Mouse (Mus musculus): ENCODE measurements at regions not wholly inside any gene's neighbourhood (a gene's known extent, or its start where the extent isn't known, plus 50 kb on each side); places are given as distances from the start of the nearest gene placed in this dataset.

DNA sequence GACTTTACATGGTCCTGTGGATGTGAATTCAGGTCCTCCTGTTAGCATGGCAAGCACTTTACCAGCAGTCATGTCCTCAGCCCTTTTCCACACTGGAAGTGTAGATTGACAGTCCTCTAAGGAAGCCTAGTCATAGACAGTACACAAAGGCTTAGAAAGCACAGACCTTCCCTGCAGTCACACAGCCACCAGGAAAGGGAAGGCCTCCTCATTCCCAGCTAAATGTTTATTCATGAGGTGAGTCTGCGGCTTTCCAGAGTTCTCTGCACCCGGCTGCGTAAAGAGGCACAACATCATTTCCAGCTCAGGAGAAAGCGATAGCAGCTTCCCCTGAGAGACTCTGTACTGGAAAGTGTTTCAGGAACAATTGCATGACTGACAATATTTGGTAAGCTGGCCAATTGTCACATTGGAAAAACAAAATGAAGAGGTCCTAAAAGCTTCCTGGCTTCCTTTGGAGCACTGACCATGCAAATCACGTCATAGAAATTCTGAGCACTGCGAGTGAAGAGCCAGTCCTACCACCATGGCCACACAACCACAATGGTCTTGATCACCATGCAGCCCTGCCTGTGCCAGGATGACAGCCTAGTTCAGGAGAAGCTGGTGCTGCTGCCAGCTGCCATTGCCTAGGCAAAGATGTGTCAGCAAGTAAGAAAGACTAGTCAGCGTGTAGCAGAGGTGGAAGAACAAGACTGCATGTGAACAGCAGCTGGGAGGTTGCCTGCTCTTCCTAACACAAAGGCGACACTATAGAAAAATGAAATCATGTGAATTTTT lies 252.2 kb upstream of the Tbl1xr1 start:
- ATAC-seq: no peak

DNA sequence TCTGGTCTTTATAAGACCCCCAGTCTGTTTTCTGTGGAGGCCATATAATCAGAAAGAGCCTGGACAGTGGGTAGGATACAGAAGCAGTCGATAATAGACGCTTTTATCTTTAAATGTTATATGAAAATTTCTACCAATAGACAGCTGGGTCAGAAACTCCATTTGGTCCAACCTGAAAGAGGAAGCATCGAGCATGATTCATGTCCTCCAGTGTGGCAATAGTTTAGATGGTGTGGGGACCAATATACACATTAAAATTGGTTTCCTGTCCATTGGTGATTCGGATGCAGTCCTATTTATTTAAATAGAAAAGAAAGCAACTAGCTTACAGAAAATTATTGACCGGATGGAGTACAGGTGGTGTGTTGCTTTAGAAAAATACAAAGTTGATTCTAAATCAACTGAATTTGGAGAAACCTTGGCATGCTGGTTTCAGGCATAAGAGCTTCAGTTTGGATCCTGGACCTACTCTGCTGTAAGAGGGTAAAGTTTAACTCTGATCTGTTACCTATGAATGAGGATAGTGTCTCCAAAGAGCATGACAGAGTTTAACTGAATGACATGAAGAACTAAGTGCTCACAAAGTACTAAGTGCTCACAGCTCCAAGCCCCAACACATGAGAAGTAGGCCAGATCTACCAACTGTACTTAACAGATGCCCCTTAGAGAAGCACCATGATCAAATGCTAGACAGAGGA lies 251.4 kb upstream of the Tbl1xr1 start:
- ATAC-seq: no peak

DNA sequence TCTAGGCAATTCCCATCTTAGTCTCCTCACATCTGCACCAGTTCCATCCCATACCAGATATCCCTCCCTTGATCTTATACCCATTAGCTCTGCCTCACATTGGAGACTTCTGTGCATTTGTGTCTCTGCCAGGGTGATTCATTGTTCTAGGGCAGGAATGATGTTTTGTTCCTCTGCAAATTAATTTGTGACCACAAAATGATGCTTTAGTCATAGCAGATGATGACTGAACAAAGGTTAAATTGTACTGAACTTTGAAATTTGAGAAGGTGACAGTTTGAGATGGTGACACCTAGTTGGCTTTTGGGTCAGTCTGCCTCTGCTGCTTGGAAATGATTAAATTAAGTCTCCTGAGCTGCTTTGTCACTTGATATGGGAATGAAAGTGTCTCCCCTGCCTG lies 248.8 kb upstream of the Tbl1xr1 start:
- ATAC-seq: no peak

DNA sequence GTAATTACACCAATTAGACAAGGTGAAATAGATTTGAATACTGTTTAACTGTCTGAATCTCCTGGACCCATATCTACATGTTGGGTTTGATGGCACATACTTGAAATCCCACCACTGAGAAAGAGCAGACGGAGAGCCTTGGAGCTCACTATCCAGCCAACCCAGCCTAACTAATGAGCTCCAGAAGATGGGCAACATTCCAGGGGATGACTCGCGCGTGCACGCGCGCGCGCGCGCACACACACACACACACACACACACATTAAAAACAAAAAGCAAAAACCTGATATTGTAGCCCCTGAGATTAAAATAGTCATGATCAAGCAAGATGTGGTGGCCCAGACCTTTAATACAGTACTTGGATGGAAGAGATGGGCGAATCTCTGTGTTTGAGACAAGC lies 243.3 kb upstream of the Tbl1xr1 start:
- ATAC-seq: no peak

DNA sequence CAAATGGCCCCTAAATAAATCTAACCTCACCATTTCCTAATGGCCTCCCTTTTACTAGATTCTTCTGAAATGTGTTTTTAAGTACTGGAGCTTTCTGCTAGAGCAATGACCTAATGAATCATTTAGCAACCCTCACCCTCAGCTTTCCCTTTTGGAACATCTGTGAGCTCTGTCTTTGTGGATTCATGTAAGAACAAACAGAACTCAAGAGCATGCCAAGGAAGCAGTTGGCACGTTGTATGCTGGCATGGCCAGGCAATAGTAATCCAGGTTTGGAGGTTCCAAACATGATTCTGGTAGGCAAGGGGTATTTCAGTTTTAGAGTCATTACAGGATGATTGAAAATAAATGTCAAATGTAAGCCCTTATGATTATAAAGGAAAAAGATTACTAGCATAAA lies 240.9 kb upstream of the Tbl1xr1 start:
- no peak for ATAC-seq

DNA sequence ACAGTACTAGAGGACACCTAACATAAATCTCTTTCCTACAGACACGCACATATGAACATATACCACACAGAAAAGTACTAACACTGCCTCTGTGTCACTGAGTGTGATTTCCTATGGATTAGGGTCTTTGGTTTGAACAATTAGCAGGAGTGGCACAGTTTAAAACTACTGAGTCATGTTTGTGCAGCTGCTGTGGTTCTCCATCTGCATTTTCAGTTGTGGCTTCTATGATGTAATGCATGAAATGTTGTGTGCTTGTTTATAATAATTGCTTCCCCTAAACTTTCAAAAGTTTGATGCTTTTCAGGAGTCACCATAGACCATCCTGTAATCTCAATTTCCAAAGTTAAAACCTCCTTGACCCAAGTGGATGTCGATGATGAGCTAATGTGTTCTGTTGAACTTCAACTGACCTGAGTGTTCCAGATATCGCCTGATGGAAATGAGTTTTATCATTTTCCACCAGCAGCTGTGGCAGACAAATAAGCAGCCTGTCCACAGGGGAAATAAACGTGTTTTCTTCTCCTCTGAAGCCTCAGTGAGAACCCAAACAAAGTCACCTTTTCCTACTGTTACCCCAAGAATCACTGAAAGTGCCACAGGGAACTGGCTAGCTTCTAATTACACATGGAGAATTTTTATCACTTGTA lies 239.0 kb upstream of the Tbl1xr1 start:
- ATAC-seq: no peak

DNA sequence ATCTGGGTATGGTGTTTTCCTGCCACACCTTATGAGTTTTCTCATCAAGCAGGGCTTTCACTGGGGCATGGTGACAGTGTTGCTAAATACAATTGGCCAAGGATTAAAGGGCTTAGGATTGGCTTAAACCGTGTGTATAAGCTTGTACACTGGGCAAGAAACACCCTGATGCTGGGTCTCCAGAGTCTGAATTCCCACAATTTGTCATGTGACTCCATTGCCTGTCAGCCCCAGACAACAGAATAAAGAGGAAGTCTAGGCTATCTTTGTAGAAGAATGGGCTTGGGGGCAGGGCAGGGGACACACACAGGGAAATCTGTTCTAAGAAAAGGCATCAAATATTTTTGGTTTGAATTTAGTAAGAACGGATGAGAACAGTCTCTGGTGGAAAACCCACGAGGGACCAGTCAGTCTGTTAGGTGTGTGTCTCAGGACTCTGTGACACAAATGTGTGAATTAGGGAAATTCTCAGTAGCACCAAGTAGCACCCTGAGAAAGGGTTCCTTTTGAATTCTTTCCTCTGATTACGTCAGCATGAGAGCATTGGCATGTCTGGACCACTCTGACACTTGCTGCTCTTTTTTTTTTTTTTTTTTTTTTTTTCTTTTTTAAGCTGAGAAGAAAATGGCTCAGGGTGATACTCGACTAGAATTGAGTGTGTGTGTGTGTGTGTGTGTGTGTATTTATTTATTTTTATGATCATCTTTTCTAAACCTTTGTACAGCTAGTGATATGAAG lies 235.5 kb upstream of the Tbl1xr1 start:
- ATAC-seq: no peak

DNA sequence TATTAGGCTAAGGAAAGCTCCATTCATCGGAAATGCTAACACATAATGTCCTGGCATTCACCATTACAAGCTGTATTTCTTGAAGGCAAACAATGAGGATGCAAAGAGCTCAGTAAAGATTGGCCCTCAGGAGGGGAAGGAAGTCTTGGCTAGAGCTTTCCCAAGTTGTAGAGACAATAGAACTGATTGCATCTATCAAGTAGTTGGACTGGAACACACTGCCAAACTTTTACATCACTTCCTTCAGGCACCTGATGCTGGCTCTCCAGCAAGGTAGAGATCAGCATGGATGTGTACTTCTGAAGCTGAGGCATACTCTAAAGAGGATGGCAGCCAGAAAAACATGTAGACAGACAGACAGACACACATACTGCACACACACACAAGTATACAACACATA lies 234.9 kb upstream of the Tbl1xr1 start:
- ATAC-seq: no peak

DNA sequence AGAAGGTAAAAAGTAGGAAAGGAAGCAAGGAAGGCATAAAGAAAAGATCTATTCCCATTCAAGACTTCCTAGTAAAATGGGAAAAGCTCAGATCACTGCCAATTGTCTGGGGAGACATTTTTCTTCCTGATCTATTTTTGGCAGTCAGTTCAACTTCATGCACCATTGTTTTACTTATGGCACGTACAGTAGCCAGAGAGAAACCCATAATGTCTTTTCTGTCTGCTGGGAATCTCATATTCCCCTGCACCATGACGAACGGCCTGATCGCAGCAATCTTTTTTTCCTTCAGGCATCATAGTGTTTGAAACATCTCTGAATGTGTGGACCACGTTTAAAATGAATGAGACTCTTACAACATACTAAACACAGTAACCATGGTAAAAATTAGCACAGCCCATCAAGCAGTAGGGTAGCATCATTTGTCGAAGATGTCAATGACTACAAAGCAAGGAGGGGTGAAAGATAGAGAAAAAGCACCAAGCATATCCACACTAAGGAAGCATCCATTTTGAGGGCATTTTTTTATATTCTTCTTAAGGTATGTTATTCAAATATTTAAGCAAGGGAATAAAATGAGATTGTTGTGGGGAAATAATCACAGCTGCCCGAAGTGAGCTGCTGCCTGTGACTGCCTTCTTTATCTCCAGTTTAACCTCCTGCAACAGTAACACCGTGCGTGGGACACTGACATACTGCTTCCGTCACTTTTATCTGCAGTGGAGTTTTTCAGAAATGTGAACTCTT lies 233.7 kb upstream of the Tbl1xr1 start:
- no peak for ATAC-seq

DNA sequence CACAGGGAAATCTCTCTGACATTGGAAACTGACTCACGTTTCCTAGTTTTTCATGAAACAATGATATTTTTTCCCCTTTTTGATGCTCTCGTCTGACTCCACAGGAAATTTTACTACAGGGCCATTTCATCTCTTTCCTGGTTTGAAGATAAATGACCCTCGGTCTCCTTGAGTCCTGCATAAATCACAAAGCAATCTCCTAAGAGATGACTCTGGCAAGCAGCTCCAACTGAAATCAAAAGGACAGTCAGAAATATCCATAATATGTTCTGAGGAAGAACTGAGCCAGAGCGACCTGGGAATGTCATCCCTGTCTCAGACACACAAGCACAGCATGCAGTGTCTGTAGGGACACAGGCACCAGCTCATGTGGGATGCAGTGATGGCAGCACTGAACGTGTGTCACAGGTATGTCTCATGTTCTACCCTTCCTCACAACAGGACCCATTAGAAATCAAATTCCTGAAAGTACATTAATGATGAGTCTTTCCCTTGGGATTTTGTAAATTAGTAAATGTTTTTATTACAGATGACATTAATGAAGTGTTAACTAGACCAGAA lies 233.1 kb upstream of the Tbl1xr1 start:
- no peak for ATAC-seq

DNA sequence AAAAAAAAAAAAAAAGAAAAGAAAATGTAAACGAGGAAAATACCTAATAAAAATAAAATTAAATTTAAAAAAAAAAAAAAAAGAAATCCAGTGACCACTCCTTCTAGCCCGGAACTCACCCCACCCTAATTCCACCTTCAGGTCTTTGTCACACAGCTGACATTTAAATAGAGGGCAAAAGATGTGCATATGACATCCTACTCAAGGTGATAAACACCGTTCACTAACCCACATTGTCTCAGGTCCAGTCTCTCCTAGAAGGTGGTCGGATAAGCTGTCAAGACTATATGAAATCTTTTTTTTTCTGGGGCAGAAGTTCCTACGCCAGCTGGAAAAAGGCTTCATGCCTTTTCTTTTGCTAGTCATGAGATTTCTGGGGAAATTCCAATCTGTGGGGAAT lies 226.6 kb upstream of the Tbl1xr1 start:
- ATAC-seq: no peak

DNA sequence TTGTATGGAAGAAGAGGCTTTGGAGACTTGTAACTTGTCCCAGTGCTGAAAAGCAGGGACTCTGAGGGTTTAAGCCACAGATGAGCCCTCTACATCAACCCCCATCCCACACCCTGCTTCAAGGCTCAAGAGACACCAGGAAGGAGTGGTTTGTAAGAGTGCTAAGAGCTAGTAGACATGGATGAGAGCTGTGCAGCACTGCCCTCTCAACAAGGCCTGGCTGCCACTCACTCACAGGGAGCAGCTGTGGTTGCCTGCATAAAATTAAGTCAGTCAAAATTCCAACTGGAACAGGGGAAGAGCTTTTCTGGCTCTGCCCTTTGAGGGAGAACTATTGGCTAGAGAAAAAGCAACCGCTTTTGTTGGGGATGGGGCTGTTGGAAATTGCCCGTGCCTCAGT lies 225.5 kb upstream of the Tbl1xr1 start:
- no peak for ATAC-seq

DNA sequence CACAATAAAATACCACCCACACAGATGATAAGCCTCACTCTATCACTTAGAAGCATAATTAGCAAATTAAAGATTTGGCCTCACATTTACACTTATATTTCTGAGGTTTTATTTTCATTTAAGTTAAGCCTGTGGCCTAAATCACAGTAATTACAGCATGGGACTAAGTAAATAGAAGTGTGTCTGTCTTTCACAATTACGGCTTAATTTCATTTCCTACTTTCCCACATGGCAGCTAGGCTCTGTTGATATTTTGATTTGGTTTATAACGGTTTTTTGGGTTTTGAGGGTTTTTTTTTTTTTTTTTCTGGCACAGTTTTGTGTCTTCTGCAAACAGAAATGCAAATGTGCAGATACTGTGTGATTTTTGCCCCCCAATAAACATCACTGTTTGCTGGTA lies 222.1 kb upstream of the Tbl1xr1 start:
- ATAC-seq: no peak

DNA sequence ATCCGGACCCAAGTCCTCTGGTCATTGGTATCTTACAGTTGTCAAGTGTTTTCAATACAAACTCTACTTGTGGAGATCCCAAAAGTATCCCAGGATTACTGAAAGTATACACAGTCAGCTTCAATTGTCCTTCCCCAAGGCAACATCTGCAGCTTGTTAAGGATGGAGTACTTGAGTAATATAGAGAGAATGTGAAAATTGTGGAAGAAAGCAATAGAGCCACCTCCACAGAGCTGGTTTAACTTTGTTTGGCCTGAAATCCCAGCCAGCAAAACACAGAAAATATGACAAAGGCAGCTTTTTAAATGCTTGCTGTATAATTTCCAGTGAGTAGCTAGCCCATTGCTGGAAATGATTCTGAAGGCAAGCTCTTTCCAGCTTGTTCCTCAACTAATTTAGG lies 217.0 kb upstream of the Tbl1xr1 start:
- ATAC-seq: no peak

DNA sequence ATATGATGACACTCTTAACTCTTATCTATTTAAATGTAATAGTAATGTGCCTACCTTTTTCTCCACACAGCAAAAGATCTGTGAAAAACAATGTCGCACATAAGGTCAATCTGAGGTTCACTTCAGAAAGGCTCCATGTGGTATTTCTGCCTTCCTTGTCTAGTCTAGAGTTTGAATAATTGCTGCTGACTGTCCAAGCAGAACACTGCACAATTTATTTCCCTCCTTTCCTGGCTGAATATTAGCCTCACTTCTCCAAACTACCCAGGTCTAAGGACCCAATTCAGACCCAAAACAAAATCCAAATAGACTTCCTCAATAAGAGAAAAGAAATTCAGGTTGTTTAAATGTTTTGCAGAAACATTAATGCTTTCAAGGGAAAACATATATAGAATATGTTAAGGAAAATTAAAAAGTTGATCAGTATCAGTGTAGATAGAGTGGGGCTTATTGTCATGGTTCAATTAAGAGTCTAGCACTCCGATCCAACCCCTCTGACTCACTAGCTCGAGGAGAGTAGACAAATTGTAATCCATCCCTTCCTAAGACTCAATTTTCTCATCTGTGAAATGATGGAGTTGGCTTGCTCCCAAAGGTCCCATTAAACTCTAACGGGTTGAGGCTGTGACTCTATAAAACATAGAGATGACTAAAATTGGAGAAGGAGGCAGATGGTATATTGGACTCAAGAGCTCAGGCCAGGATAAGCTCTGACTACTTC lies 215.4 kb upstream of the Tbl1xr1 start:
- no peak for ATAC-seq

DNA sequence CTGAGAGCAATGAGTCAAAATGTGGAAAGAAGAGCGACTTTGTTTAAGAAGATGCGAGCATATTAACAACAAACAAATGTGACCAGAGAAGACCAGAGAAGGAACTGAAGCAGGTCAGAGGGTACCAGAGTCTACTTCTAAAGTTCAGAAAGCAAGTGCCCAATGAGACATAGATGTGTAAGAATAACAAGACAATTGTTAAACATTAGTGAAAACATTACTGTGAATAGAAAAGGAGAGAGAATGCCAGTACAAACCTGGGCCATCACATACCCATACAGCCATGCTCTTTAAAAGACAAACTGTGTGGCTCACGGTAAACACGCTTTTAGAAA lies 214.8 kb upstream of the Tbl1xr1 start:
- no peak for ATAC-seq

DNA sequence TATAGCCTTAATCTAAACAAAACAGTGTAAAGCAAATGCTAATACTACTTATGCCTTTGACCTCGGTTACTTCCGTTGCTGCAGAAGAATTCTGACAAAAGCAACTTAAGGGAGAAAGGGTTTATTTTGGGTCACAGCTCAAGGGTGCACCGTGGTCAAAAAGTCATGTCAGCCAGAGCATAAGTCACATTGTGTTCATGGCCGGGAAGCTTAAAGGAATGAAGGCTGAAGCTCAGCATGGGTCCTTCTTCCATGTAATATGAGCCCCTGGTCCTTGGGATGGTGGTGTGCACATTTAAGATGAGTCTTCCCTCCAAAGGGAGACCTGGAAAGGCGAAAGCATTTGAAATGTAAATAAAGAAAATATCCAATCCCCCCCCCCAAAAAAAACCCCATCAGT lies 212.1 kb upstream of the Tbl1xr1 start:
- no peak for ATAC-seq

DNA sequence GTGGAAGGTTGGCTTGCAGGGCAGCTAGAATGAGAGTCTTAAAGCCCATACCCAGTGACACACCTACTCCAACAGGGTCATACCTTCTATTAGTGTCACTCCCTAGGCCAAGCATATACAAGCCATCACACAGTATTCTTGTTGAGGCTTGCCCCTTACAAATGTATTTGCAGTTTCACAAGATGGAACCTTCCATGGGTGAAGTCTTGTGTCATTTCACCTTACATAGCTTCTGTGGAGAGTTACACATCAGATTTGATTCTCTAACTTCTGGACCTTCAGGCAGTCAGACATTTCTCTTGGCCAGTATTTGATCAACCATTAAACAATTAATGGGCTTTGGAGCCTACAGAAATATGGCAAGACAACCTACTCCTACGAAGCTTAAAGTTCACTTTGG lies 210.6 kb upstream of the Tbl1xr1 start:
- no peak for ATAC-seq

DNA sequence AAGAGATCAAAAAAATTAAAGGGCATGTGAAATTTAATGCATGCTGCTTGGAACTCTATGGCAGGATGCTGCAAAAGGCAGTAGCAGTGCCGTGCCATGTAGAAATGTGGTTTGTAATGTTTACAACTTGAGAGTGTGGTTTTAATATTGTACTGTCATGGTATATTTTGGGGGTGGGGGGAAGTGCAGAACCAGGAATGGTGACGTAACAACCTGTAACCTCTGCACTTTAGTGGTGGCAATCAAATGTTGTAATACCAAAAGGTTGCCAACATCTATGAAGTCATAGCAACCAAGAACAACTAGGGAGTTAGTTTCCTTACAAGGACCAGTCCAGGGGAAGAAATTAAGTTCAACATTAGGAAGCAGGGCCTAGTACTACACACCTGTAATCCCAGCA lies 198.1 kb upstream of the Tbl1xr1 start:
- no peak for ATAC-seq

DNA sequence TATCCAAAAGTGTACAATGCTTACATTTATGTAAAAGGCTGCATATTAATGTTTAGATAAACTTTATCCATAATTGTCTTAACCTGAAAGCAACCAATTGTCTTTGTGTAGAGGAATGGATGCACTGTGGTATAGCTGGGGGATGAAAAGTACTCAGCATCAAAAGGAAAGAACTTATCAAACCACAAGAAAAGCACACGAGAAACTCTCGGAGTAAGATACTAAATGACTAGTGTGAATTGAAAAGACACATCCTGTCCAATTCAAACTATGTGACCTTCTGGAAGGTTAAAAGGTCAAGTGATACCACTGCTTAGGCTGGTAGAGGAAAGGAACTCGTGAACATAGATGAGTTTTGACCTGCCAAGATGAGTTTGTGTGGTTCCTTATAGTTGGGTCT lies 192.2 kb upstream of the Tbl1xr1 start:
- peak; percentile 63 for ATAC-seq

DNA sequence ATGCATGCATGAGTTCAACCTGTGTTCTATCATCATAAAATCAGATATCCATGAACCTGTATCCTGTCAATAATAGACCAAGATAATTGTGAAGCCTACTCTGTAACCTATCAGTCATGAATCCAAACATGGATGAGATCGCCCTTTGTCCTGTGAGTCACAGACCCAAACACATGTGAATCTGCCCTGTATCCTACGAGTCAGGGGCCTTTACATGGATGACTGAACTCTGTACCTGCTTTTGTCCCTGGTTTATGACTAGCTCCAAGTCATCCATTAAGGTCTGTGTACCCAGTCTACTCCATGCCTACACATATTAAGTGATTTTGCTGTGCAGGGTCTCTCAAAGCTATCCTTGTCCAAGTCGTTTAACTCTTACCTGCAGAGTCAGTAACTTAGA lies 187.7 kb upstream of the Tbl1xr1 start:
- ATAC-seq: no peak

All from activated CD4-positive, CD25-positive, alpha-beta regulatory T cell, adult 4 months (primary cell).